Mouse (Mus musculus) E14TG2a.4 (cell line): ENCODE measurements around the gene Tiparp.

ENCODE experiments used
- CTCF ChIP-seq: conservative IDR thresholded peaks from 2 replicates; pipeline ENCODE4 v1.5.1; 2014; ENCODE audit warnings: low read length
- POU5F1 ChIP-seq: IDR thresholded peaks from 2 replicates; pipeline ENCODE4 v1.6.1; 2014; ENCODE audit warnings: low read length, borderline replicate concordance

- TF ChIP-seq CTCF, result no peak
- no peak for TF ChIP-seq POU5F1
Observed at GRCm38 (mm10) chr3:65586483-65586905, 58.3 kb downstream of the Tiparp start.
